Mouse (Mus musculus): ENCODE data around the gene Acsf3. TPM values are rescaled to one million over a fixed set of nuclear protein-coding genes. Genes with fewer than 3 reads are reported as not detected.

Gene Acsf3
- polyA plus RNA-seq, 1 experiment from 2014 or later = 18.2 TPM

DNA sequence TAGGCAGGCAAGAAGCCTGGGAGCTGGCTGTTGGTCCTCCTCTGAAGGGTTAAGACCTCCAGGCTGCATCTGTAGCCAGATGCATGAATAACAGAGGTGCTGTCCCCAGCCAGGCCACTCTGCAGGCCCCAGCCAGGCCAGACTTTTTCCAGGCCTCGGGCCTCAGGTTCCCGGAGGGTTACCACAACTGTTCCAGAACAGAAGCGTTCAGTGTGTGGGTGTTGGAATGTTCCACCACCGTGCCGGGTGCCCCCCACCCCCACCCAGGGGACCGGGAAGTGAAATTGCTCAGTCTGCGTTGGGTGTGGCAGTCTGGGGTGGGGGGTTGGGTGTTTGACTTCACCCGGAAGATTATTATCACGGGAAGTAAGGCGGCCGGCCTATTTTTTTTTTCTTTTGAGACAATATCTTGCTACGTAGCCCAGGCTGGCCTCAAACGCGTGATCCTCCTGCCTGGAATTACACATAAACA, 12.0 kb upstream of the Acsf3 start:
- H3K4me3 ChIP-seq = no peak overlapping the region
- peaks cover 6% of the 10 kb centered on the region; the same call in 1 of the 2 replicates for H3K27me3 ChIP-seq
- no peak overlapping the region for H3K4me2 ChIP-seq (replicated peaks)
- 76% methylated on average over 14 of the region's 14 CpGs for WGBS
- H3K9me3 ChIP-seq = no peaks in the 10 kb centered on the region
- H3K36me3 ChIP-seq = no peaks in the 10 kb centered on the region
- no peak overlapping the region for H3K9ac ChIP-seq
- H3K4me1 ChIP-seq = no peaks in the 10 kb centered on the region
- no peak for ATAC-seq (ENCODE audit: low FRiP score, low read depth)
- no peak overlapping the region for H3K27ac ChIP-seq

- Histone ChIP-seq H3K9me3 (no peaks in the 10 kb centered on the region), H3K27ac (no peak overlapping the region), H3K4me1 (no peaks in the 10 kb centered on the region), H3K4me3 (no peak overlapping the region), H3K9ac (no peak overlapping the region), H3K36me3 (no peaks in the 10 kb centered on the region), H3K27me3 (peaks cover 19% of the 10 kb centered on the region; the same call in 1 of the 2 replicates), H3K4me2 (replicated peaks) (no peak overlapping the region)
- WGBS = 89% methylated on average over 7 of the region's 7 CpGs
- ATAC-seq (ENCODE audit: low FRiP score, low read depth) = no peak
These were observed 10.4 kb upstream of the Acsf3 start for GRCm38 (mm10) chr8:122764790-122765474.

- Histone ChIP-seq H3K9me3 (no peaks in the 10 kb centered on the region), H3K27me3 (peaks cover 22% of the 10 kb centered on the region; the same call in 1 of the 2 replicates)
These were observed 9.1 kb upstream of the Acsf3 start for GRCm38 (mm10) chr8:122766189-122766588.

DNA sequence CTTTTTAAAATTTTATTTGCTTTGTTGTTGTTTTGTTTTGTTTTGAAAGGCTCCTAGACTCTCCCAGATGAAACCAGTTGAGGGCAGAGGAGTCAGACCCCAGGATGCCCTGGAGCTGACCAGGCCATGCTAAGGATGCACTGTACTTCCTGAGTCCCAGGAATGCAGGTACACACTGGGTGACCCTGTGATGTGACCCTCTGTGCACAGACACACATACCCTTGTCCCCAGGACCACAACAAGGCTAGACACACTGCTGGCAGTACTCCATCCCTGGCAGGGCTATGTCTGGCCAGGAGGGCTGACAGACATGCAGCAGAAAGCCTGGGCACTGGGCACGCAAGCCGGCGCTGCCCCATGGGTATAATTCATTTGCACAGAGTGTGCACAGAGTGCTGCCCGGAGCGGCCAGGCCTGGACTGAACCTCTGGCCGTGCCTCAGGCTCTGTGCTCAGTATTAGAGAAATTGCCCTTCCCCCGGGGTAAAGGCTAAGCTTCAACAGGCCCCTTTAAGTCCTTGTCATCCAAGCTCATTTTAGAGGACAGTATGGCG, 8.6 kb upstream of the Acsf3 start:
- ATAC-seq (ENCODE audit: low FRiP score, low read depth) = no peak
- Histone ChIP-seq H3K27ac (no peak overlapping the region), H3K36me3 (no peaks in the 10 kb centered on the region), H3K4me1 (no peaks in the 10 kb centered on the region), H3K4me3 (no peak overlapping the region), H3K9me3 (no peaks in the 10 kb centered on the region), H3K9ac (no peak overlapping the region), H3K4me2 (replicated peaks) (no peak overlapping the region), H3K27me3 (peaks cover 22% of the 10 kb centered on the region; the same call in 1 of the 2 replicates)
- 76% methylated on average over 8 of the region's 8 CpGs for WGBS

More at GRCm38 (mm10) chr8:122766189-122766588, 9.1 kb upstream of the Acsf3 start:
- Histone ChIP-seq H3K9ac (no peak overlapping the region), H3K4me3 (no peak overlapping the region), H3K4me1 (no peaks in the 10 kb centered on the region), H3K4me2 (replicated peaks) (no peak overlapping the region), H3K36me3 (no peaks in the 10 kb centered on the region), H3K27ac (no peak overlapping the region)
- no peak for ATAC-seq (ENCODE audit: low FRiP score, low read depth)
- WGBS = 65% methylated on average over 5 of the region's 5 CpGs

DNA sequence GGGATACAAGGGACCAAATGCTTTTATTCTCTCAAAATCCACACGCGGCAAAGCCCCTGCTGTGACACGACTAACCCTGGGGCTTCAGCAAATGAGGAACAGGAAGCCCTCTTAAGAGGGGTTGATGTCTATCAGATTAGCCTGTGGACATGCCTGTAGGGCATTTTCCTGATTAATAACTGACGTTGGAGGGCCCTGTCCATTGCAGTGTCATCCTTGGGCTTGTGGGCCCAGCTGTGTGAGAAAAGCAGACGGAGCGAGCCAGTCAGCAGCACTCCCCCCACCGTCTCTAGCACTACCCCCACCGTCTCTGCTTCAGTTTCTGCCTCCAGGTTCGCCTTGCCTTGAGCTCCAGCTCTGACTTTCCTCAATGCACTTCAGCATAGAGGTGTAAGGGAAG, 8.1 kb upstream of the Acsf3 start:
- WGBS = 46% methylated on average over 9 of the region's 9 CpGs
- ATAC-seq (ENCODE audit: low FRiP score, low read depth) = no peak

DNA sequence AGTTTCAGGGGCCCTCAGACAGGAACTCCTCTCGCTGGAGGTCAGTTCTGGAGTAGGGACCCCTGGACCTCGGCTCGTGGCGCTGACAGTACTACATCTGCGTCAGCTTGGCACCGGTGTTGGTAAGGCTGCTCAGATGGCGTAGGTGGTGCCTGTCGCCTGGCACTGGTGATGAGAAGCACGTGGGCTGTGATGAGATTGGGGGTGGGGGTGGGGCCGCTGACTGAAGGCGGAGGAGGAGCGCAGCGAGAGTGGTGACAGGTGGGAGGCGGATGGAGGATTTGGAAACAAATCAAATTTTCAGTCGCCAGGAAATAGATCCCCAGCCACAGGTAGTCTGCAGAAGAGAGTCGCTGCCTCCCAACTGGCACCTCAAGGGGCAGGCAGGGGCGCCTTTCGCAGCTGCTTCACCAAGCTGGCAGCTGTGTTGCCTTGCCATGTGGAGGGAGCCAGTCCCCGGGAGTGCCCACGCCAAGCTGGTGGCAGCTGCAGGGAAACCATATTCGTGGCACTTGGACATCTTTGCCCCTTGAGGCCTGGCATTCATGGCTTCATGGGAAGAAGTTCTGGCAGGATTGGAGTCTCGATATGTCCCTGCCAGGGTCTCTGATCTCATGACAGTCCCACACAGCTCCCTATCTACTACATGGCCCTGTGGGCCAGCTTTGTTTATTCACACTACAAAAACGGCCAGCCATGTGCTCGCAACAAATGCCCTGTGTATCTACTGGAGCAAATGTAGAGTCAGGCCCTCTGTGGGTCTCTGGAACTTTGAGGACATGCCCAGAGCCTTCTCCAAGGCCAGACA, 5.8 kb upstream of the Acsf3 start:
- Histone ChIP-seq H3K9me3 (no peaks in the 10 kb centered on the region), H3K27me3 (peaks cover 25% of the 10 kb centered on the region; the same call in 1 of the 2 replicates), H3K4me2 (replicated peaks) (no peak overlapping the region), H3K27ac (no peak overlapping the region), H3K4me1 (no peaks in the 10 kb centered on the region), H3K36me3 (no peaks in the 10 kb centered on the region), H3K4me3 (no peak overlapping the region), H3K9ac (no peak overlapping the region)
- 64% methylated on average over 24 of the region's 24 CpGs for WGBS
- ATAC-seq (ENCODE audit: low FRiP score, low read depth) = no peak

More for the DNA sequence above, 8.1 kb upstream of the Acsf3 start:
- Histone ChIP-seq H3K4me1 (no peaks in the 10 kb centered on the region), H3K27me3 (peaks cover 22% of the 10 kb centered on the region; the same call in 1 of the 2 replicates), H3K4me3 (no peak overlapping the region), H3K4me2 (replicated peaks) (no peak overlapping the region), H3K36me3 (no peaks in the 10 kb centered on the region), H3K9ac (no peak overlapping the region), H3K27ac (no peak overlapping the region), H3K9me3 (no peaks in the 10 kb centered on the region)

DNA sequence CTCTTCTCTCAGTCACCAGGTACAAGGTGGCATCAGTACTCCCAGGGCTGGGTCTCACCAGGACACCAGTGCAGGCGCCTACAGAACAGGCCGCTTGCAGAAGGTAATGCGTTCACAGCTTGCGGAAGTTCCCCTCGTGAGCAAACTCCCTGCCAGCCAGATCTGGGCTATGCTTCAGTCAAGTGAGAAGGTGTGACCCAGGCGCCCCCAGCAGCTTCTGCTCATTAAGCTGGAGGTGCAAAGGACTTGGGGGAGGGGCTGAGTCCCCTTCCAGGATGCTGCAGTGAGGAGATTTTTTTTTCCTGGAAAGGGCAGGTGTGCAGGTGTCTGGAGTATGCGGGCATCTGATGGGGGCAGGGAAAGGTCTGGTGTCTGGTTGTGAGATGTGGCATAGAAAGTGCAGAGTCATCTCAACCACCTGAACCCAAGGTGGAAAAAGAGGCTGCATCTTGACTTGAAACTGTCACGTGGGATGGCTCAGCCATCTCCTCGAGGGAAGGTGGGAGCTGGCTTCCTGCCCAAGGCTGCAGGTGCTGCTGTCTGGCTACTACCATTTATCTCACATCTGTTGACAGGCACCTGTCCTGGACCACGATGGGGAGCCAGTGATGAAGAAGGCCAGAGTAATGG, 2.7 kb upstream of the Acsf3 start:
- WGBS = 23% methylated on average over 10 of the region's 10 CpGs
- ATAC-seq (ENCODE audit: low FRiP score, low read depth) = no peak
- no peak overlapping the region for H3K4me2 ChIP-seq (replicated peaks)
- H3K4me3 ChIP-seq = no peak overlapping the region
- peaks cover 8% of the 10 kb centered on the region for H3K4me1 ChIP-seq
- H3K9me3 ChIP-seq = no peaks in the 10 kb centered on the region
- no peaks in the 10 kb centered on the region for H3K36me3 ChIP-seq
- peaks cover 24% of the 10 kb centered on the region; the same call in 1 of the 2 replicates for H3K27me3 ChIP-seq
- H3K9ac ChIP-seq = no peak overlapping the region
- H3K27ac ChIP-seq = no peak overlapping the region

DNA sequence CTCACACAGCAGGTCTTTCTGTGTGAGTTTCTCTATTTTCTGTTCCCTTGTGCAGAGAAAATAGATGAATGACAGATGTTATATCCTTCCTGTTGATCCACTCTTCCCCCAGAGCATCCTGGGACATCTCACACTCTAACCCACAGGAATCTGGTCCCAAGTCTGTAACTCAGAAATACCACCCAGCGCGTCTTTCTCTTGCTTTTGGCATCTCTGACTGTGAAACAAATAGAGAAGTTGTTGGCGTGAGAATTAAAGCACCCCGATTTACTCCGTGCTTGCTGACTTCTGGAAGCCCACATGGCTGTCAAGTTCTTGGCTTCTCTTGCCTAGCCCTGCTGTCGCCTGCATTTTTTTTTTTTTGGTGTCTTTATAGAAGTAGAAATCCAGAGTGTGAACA, 2.4 kb downstream of the Acsf3 start:
- Histone ChIP-seq H3K9ac (no peak overlapping the region), H3K27ac (no peak overlapping the region), H3K27me3 (peaks cover 3% of the 10 kb centered on the region; the same call in 1 of the 2 replicates), H3K4me3 (no peak overlapping the region), H3K4me1 (peaks cover 8% of the 10 kb centered on the region), H3K9me3 (no peaks in the 10 kb centered on the region), H3K36me3 (peaks cover 36% of the 10 kb centered on the region), H3K4me2 (replicated peaks) (no peak overlapping the region)
- no peak for ATAC-seq (ENCODE audit: low FRiP score, low read depth)
- WGBS = 86% methylated on average over 6 of the region's 6 CpGs

DNA sequence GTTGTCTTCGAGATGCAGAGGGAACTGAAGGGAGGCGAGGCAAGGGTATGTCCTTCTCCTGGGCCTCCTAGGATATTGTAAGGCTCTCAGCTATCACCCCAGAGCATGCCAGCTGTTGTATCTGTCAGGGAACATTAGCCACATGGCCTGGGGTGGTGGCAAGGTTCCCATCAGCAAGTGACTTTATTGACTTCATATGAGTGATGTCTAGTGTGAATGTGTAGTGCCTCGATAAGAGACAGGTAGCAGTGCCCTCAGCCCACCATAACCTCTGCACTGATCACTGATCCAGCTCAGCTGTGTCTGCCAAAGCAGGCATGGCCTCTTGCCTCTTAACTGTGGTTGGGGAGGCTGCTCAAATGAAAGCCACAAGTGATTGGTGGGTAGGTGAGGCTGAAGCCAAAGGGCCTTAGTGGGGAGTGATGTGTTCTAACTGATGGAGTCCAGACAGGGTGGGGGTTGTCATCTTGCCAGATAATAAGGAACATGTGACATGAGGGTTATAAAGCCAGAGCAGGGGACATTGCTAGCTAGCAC, 3.5 kb downstream of the Acsf3 start:
- peaks cover 8% of the 10 kb centered on the region for H3K4me1 ChIP-seq
- WGBS = 67% methylated on average over 3 of the region's 3 CpGs

DNA sequence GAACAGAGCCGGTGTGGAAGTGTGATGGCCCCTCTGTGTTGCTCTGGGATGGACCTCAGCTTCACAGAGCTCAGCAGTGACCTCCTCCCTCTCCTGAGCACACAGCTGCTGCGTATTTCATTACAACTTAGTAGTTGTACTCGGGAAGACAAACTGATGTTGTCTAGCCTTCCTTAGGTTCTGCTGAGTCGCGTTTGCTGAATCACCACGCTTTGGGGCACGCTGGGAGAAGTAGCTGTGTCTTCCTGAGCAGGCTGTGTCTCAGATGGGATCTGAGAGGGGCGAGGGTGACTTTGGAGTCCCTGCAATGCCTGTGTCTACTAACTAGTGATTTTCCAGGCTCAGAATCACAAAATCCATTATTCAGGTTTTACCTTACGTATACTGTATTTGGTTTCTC, 4.0 kb downstream of the Acsf3 start:
- Histone ChIP-seq H3K9ac (no peak overlapping the region), H3K4me1 (peaks cover 8% of the 10 kb centered on the region), H3K36me3 (peaks cover 50% of the 10 kb centered on the region), H3K4me2 (replicated peaks) (no peak overlapping the region), H3K4me3 (no peak overlapping the region), H3K27ac (no peak overlapping the region), H3K9me3 (no peaks in the 10 kb centered on the region), H3K27me3 (no peaks in the 10 kb centered on the region)
- ATAC-seq (ENCODE audit: low FRiP score, low read depth) = no peak
- whole genome bisulfite sequencing = 77% methylated on average over 9 of the region's 9 CpGs

More for the DNA sequence above, 3.5 kb downstream of the Acsf3 start:
- peaks cover 45% of the 10 kb centered on the region for H3K36me3 ChIP-seq
- H3K9ac ChIP-seq = no peak overlapping the region
- H3K4me3 ChIP-seq = no peak overlapping the region
- no peak for ATAC-seq (ENCODE audit: low FRiP score, low read depth)
- H3K27ac ChIP-seq = no peak overlapping the region
- no peak overlapping the region for H3K4me2 ChIP-seq (replicated peaks)
- H3K9me3 ChIP-seq = no peaks in the 10 kb centered on the region
- no peaks in the 10 kb centered on the region for H3K27me3 ChIP-seq

DNA sequence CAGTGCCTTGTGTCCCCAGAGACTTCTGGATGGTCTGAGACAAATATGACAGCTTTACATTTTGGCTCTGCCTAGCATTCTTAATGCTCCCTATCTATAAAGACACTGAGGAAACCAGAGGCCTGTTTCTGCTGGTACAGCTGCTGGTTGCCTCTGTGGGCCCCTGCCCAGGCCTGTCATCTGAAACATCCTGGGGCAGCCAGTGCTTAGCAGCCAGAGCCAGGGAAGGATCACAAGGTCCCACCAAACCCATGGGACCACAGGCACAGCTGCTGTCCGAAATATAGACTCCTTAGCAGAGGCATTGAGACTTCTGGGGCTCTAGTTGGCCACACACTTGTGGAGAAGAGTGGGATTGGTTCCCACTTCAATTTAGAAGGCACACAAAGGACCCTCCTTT, 9.5 kb downstream of the Acsf3 start:
- no peak overlapping the region for H3K27ac ChIP-seq
- no peak for ATAC-seq (ENCODE audit: low FRiP score, low read depth)
- peaks cover 96% of the 10 kb centered on the region for H3K36me3 ChIP-seq
- no peaks in the 10 kb centered on the region for H3K9me3 ChIP-seq
- H3K4me1 ChIP-seq = no peaks in the 10 kb centered on the region
- no peak overlapping the region for H3K9ac ChIP-seq
- H3K4me2 ChIP-seq (replicated peaks) = no peak overlapping the region
- H3K27me3 ChIP-seq = no peaks in the 10 kb centered on the region
- H3K4me3 ChIP-seq = no peak overlapping the region
- WGBS = 84% methylated on average over 1 of the region's 1 CpGs

Measured in limb, embryonic 13.5 days (tissue).